ENCODE assay signal across 22 mouse cellular contexts in the genomic region with DNA sequence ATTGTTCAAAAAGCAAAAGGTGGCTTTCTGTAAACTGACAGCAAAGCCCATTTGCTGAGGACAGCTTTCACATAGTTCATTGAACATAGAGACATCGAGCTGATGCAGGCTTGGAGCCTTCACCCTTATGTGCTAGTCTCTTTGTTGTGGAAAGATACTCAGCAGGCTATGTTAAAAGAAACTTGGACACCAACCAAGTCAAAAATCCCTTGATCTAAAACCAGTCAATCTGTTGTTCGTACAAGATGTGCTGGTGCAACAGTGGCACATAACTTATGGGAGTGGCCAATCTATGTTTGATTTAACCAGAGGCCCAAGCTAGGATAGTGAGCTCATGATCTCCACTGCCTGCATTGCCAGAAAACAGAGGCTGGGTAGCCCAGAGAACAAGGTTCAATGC.
DNase-seq lines count a peak whose midpoint lies in the region; ATAC-seq and TF ChIP-seq lines count a peak whose summit lies in the region.
"Had no signal": no experiment of that assay in that cellular context is flagged by ENCODE, and none has a peak within 500 bp of the region (broad histone marks: within the 10 kb centered on the region; RNA-seq: fewer than 3 reads in every experiment).

No protein-coding gene starts in this region.

- WGBS in forebrain, embryonic 13.5 days = 50% methylated on average over 2 of the region's 2 CpGs
- WGBS in forebrain, embryonic 10.5 days = 77% methylated on average over 2 of the region's 2 CpGs
- WGBS in midbrain, embryonic 15.5 days = 57% methylated on average over 2 of the region's 2 CpGs
- WGBS in hindbrain, embryonic 11.5 days = 74% methylated on average over 2 of the region's 2 CpGs

- no peaks in the 10 kb centered on the region for H3K4me1 ChIP-seq in forebrain, embryonic 13.5 days
- no peaks in the 10 kb centered on the region for H3K4me1 ChIP-seq in forebrain, embryonic 10.5 days
- H3K4me1 ChIP-seq in midbrain, embryonic 15.5 days = no peaks in the 10 kb centered on the region
- H3K4me1 ChIP-seq in hindbrain, embryonic 11.5 days (replicated peaks; ENCODE audit: control insufficient read depth, insufficient read depth, low read length) = no peaks in the 10 kb centered on the region
- H3K4me1 ChIP-seq: embryonic facial prominence, embryonic 13.5 days; heart, embryonic 15.5 days; intestine, embryonic 15.5 days had no signal

- no peaks in the 10 kb centered on the region for H3K27me3 ChIP-seq in forebrain, embryonic 13.5 days
- H3K27me3 ChIP-seq in forebrain, embryonic 10.5 days (ENCODE audit: poor library complexity, severe bottlenecking) = no peaks in the 10 kb centered on the region
- no peaks in the 10 kb centered on the region for H3K27me3 ChIP-seq in midbrain, embryonic 15.5 days (replicated peaks)
- no peaks in the 10 kb centered on the region for H3K27me3 ChIP-seq in hindbrain, embryonic 11.5 days (ENCODE audit: control insufficient read depth, insufficient read depth, low read length)
- H3K27me3 ChIP-seq: embryonic facial prominence, embryonic 13.5 days; heart, embryonic 15.5 days; intestine, embryonic 15.5 days had no signal

- H3K9ac ChIP-seq in forebrain, embryonic 13.5 days = no peak overlapping the region
- H3K9ac ChIP-seq in midbrain, embryonic 15.5 days = no peak overlapping the region
- H3K9ac ChIP-seq in hindbrain, embryonic 11.5 days (ENCODE audit: low read depth, low read length) = no peak overlapping the region
- H3K9ac ChIP-seq: embryonic facial prominence, embryonic 13.5 days; heart, embryonic 15.5 days; hindbrain, embryonic 14.5 days; intestine, embryonic 15.5 days had no signal

- no peaks in the 10 kb centered on the region for H3K9me3 ChIP-seq in forebrain, embryonic 13.5 days (replicated peaks)
- no peaks in the 10 kb centered on the region for H3K9me3 ChIP-seq in forebrain, embryonic 10.5 days
- H3K9me3 ChIP-seq in midbrain, embryonic 15.5 days = no peaks in the 10 kb centered on the region
- no peaks in the 10 kb centered on the region for H3K9me3 ChIP-seq in hindbrain, embryonic 11.5 days (ENCODE audit: control insufficient read depth, low read length)
- H3K9me3 ChIP-seq: embryonic facial prominence, embryonic 13.5 days; heart, embryonic 15.5 days; intestine, embryonic 15.5 days had no signal

- peak; percentile 66; the same call in 1 of the 2 replicates for ATAC-seq in forebrain, embryonic 13.5 days
- ATAC-seq in midbrain, embryonic 15.5 days (replicated peaks) = no peak
- no peak for ATAC-seq in hindbrain, embryonic 11.5 days (ENCODE audit: low FRiP score)
- ATAC-seq: CD4-positive, CD25-positive, alpha-beta regulatory T cell, adult 4 months; intestine, embryonic 15.5 days had no signal

- no peak overlapping the region for H3K27ac ChIP-seq in forebrain, embryonic 13.5 days
- H3K27ac ChIP-seq in forebrain, embryonic 10.5 days = no peak overlapping the region
- peak overlapping the region; percentile 59; the same call in 1 of the 2 replicates for H3K27ac ChIP-seq in layer of hippocampus, adult 2 months
- H3K27ac ChIP-seq in midbrain, embryonic 15.5 days = no peak overlapping the region
- no peak overlapping the region for H3K27ac ChIP-seq in hindbrain, embryonic 11.5 days (ENCODE audit: low read depth, low read length)
- H3K27ac ChIP-seq: embryonic facial prominence, embryonic 13.5 days; heart, embryonic 15.5 days; hindbrain, embryonic 14.5 days; intestine, embryonic 15.5 days had no signal

- TF ChIP-seq CTCF in layer of hippocampus, adult 2 months (conservative IDR thresholded peaks at IDR 0.05) = no peak

- H3K36me3 ChIP-seq in forebrain, embryonic 13.5 days (ENCODE audit: poor library complexity, severe bottlenecking) = no peaks in the 10 kb centered on the region
- no peaks in the 10 kb centered on the region for H3K36me3 ChIP-seq in forebrain, embryonic 10.5 days (replicated peaks)
- H3K36me3 ChIP-seq in midbrain, embryonic 15.5 days (replicated peaks) = no peaks in the 10 kb centered on the region
- H3K36me3 ChIP-seq in hindbrain, embryonic 11.5 days (ENCODE audit: control insufficient read depth, insufficient read depth, low read length) = no peaks in the 10 kb centered on the region
- H3K36me3 ChIP-seq: embryonic facial prominence, embryonic 13.5 days; G1E; heart, embryonic 15.5 days; intestine, embryonic 15.5 days had no signal

- no peak for DNase-seq in forebrain, embryonic 10.5 days (ENCODE audit: extremely low spot score, low spot score)
- peak; percentile 15 to 16 for DNase-seq in layer of hippocampus, adult 2 months (ENCODE audit: low spot score in 2 of 2)
- DNase-seq in layer of hippocampus, postnatal 10 days (ENCODE audit: low spot score in 2 of 2) = no peak
- peak; percentile 24 for DNase-seq in layer of hippocampus, adult 9-10 months (ENCODE audit: low spot score)
- DNase-seq in hindbrain, embryonic 11.5 days (ENCODE audit: low spot score) = no peak
- DNase-seq: adrenal gland, postnatal 10 days; B cell, adult 2 months; cerebellum, adult 18-20 months; cerebellum, adult 9-11 months; cerebellum, postnatal 36 days; gastrocnemius, postnatal 10 days; heart, adult 18-20 months; heart, postnatal 14 days had no signal

- H3K4me2 ChIP-seq in forebrain, embryonic 13.5 days = no peak overlapping the region
- H3K4me2 ChIP-seq in midbrain, embryonic 15.5 days = no peak overlapping the region
- H3K4me2 ChIP-seq in hindbrain, embryonic 11.5 days (replicated peaks; ENCODE audit: low read depth, low read length) = no peak overlapping the region
- H3K4me2 ChIP-seq: embryonic facial prominence, embryonic 13.5 days; heart, embryonic 11.5 days; heart, embryonic 15.5 days; hindbrain, embryonic 14.5 days; intestine, embryonic 15.5 days had no signal

- H3K4me3 ChIP-seq in forebrain, embryonic 13.5 days = no peak overlapping the region
- no peak overlapping the region for H3K4me3 ChIP-seq in forebrain, embryonic 10.5 days
- H3K4me3 ChIP-seq in layer of hippocampus, adult 2 months = no peak overlapping the region
- H3K4me3 ChIP-seq in midbrain, embryonic 15.5 days = no peak overlapping the region
- no peak overlapping the region for H3K4me3 ChIP-seq in hindbrain, embryonic 11.5 days (ENCODE audit: low read depth, low read length)
- H3K4me3 ChIP-seq: embryonic facial prominence, embryonic 13.5 days; heart, embryonic 15.5 days; intestine, embryonic 15.5 days had no signal

Comparison
In these comparisons a context has a peak if more than half of its experiments do, and no peak if none do; other contexts are left out.
1. DNase-seq: peak in layer of hippocampus, adult 2 months (2 of 2) and layer of hippocampus, adult 9-10 months (single experiment); none in forebrain, embryonic 10.5 days (single experiment), layer of hippocampus, postnatal 10 days (0 of 2) and hindbrain, embryonic 11.5 days (single experiment).